In the genomic region with DNA sequence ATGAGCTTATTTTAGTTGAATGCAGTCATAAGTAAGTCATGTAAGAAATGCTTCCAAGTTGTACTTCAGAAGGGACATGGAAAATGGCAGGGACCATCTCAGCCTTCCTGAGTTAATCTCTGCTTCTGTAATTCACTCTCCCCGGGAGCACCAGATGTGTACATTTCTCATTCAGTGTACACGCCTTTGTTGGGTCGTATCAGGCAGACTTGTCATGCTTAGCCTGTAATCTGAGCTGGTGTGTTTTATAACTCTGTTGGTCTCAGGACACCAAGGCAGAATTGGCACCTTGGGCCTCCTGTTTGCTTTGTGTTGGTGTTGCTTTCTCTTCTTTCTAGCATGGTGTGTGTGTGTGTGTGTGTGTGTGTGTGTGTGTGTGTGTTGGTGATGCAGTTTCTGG, we compare ENCODE assay signal across 11 mouse cellular contexts. TPM values are rescaled to one million over a fixed set of nuclear protein-coding genes. Genes with fewer than 3 reads are reported as not detected.
DNase-seq lines count a peak whose midpoint lies in the region; ATAC-seq and TF ChIP-seq lines count a peak whose summit lies in the region.
"Had no signal": no experiment of that assay in that cellular context is flagged by ENCODE, and none has a peak within 500 bp of the region (broad histone marks: within the 10 kb centered on the region; RNA-seq: fewer than 3 reads in every experiment).

No protein-coding gene starts in this region.

- peak overlapping the region; percentile 38; the same call in 1 of the 2 replicates for H3K27ac ChIP-seq in heart, embryonic 16.5 days (ENCODE audit: low read length)
- peak overlapping the region; percentile 49; the same call in 1 of the 2 replicates for H3K27ac ChIP-seq in lung, postnatal 0 days (ENCODE audit: low read length)
- H3K27ac ChIP-seq in stomach, postnatal 0 days (replicated peaks), result no peak overlapping the region
- H3K27ac ChIP-seq in hindbrain, postnatal 0 days, result no peak overlapping the region
- H3K27ac ChIP-seq: hindbrain, embryonic 15.5 days had no signal

- WGBS in heart, embryonic 16.5 days, result 27% methylated on average over 3 of the region's 3 CpGs
- WGBS in lung, postnatal 0 days, result 21% methylated on average over 3 of the region's 3 CpGs
- WGBS in stomach, postnatal 0 days, result 16% methylated on average over 3 of the region's 3 CpGs
- whole genome bisulfite sequencing in hindbrain, postnatal 0 days, result 45% methylated on average over 3 of the region's 3 CpGs

- TF ChIP-seq EP300 in lung, postnatal 0 days (IDR thresholded peaks at IDR 0.05), result no peak
- TF ChIP-seq EP300 in stomach, postnatal 0 days (optimal IDR thresholded peaks at IDR 0.05), result no peak

- no peaks in the 10 kb centered on the region for H3K27me3 ChIP-seq in heart, embryonic 16.5 days (ENCODE audit: control insufficient read depth, insufficient read depth, low read length)
- no peaks in the 10 kb centered on the region for H3K27me3 ChIP-seq in lung, postnatal 0 days (replicated peaks; ENCODE audit: insufficient read depth, low read length)
- no peaks in the 10 kb centered on the region for H3K27me3 ChIP-seq in stomach, postnatal 0 days (ENCODE audit: control insufficient read depth, insufficient read depth, low read length)
- H3K27me3 ChIP-seq in hindbrain, postnatal 0 days (ENCODE audit: insufficient read depth, low read length), result no peaks in the 10 kb centered on the region
- H3K27me3 ChIP-seq: hindbrain, embryonic 15.5 days had no signal

- peak overlapping the region; percentile 4; the same call in 1 of the 2 replicates for H3K4me2 ChIP-seq in heart, embryonic 16.5 days (ENCODE audit: low read depth, low read length)
- no peak overlapping the region for H3K4me2 ChIP-seq in lung, postnatal 0 days (replicated peaks; ENCODE audit: low read depth, low read length)
- H3K4me2 ChIP-seq in stomach, postnatal 0 days (replicated peaks; ENCODE audit: low read depth), result no peak overlapping the region; the same call in 1 of the 2 replicates
- no peak overlapping the region for H3K4me2 ChIP-seq in hindbrain, postnatal 0 days (ENCODE audit: low read depth, low read length)

- H3K9ac ChIP-seq in heart, embryonic 16.5 days (ENCODE audit: low read length), result no peak overlapping the region
- H3K9ac ChIP-seq in lung, postnatal 0 days (replicated peaks; ENCODE audit: low read depth), result no peak overlapping the region
- H3K9ac ChIP-seq in stomach, postnatal 0 days (ENCODE audit: low read length), result no peak overlapping the region
- H3K9ac ChIP-seq in hindbrain, postnatal 0 days (replicated peaks; ENCODE audit: low read length), result no peak overlapping the region
- H3K9ac ChIP-seq: hindbrain, embryonic 15.5 days had no signal

- no peak overlapping the region for H3K4me3 ChIP-seq in heart, embryonic 16.5 days (ENCODE audit: low read length)
- no peak overlapping the region for H3K4me3 ChIP-seq in lung, postnatal 0 days (ENCODE audit: low read depth, low read length)
- H3K4me3 ChIP-seq in stomach, postnatal 0 days (ENCODE audit: low read depth, low read length), result no peak overlapping the region
- no peak overlapping the region for H3K4me3 ChIP-seq in hindbrain, postnatal 0 days (ENCODE audit: low read length)
- H3K4me3 ChIP-seq: erythroblast, embryonic 14.5 days; hindbrain, embryonic 15.5 days had no signal

- H3K4me1 ChIP-seq in heart, embryonic 16.5 days (ENCODE audit: control insufficient read depth, insufficient read depth, low read length), result peaks cover 7% of the 10 kb centered on the region
- peaks cover 3% of the 10 kb centered on the region; the same call in 1 of the 2 replicates for H3K4me1 ChIP-seq in lung, postnatal 0 days (ENCODE audit: insufficient read depth, low read depth, low read length)
- 0 out of 2 replicates have a peak, but pooled peaks cover 3% of the 10 kb centered on the region for H3K4me1 ChIP-seq in stomach, postnatal 0 days (replicated peaks; ENCODE audit: control insufficient read depth, insufficient read depth)
- peaks cover 6% of the 10 kb centered on the region; the same call in 1 of the 2 replicates for H3K4me1 ChIP-seq in hindbrain, postnatal 0 days (ENCODE audit: insufficient read depth, low read length)

- no peaks in the 10 kb centered on the region for H3K36me3 ChIP-seq in heart, embryonic 16.5 days (ENCODE audit: control insufficient read depth, insufficient read depth)
- no peaks in the 10 kb centered on the region for H3K36me3 ChIP-seq in lung, postnatal 0 days (ENCODE audit: insufficient read depth, low read length)
- no peaks in the 10 kb centered on the region for H3K36me3 ChIP-seq in stomach, postnatal 0 days (ENCODE audit: control insufficient read depth, insufficient read depth, low read length)
- no peaks in the 10 kb centered on the region for H3K36me3 ChIP-seq in hindbrain, postnatal 0 days (ENCODE audit: insufficient read depth, low read length)
- H3K36me3 ChIP-seq: hindbrain, embryonic 15.5 days had no signal

- no peak for ATAC-seq in heart, embryonic 16.5 days (replicated peaks; ENCODE audit: extremely low read depth, insufficient read depth, low FRiP score)
- ATAC-seq in lung, postnatal 0 days, result no peak
- ATAC-seq in stomach, postnatal 0 days (ENCODE audit: low FRiP score, low TSS enrichment), result no peak
- ATAC-seq in hindbrain, postnatal 0 days, result no peak

- no peaks in the 10 kb centered on the region for H3K9me3 ChIP-seq in heart, embryonic 16.5 days (replicated peaks; ENCODE audit: control insufficient read depth, low read length)
- H3K9me3 ChIP-seq in lung, postnatal 0 days (ENCODE audit: low read length), result no peaks in the 10 kb centered on the region
- H3K9me3 ChIP-seq in stomach, postnatal 0 days (ENCODE audit: control insufficient read depth, low read length), result no peaks in the 10 kb centered on the region
- no peaks in the 10 kb centered on the region for H3K9me3 ChIP-seq in hindbrain, postnatal 0 days (ENCODE audit: low read length)
- H3K9me3 ChIP-seq: hindbrain, embryonic 15.5 days had no signal

- TF ChIP-seq CTCF in lung, postnatal 0 days (IDR thresholded peaks at IDR 0.05), result no peak
- TF ChIP-seq CTCF in stomach, postnatal 0 days (IDR thresholded peaks at IDR 0.05; ENCODE audit: low read depth), result no peak
- TF ChIP-seq CTCF in hindbrain, postnatal 0 days (IDR thresholded peaks at IDR 0.05; ENCODE audit: low read depth), result no peak

- DNase-seq in heart, postnatal 4 days, result no peak
- DNase-seq in lung, postnatal 0 days (ENCODE audit: low spot score), result no peak
- no peak for DNase-seq in lung, adult 18-20 months
- DNase-seq in forelimb bud, embryonic 11.5 days (ENCODE audit: low read depth, low spot score), result peak; percentile 27
- peak; percentile 33 for DNase-seq in stomach, postnatal 0 days (ENCODE audit: low spot score)
- no peak for DNase-seq in hindbrain, postnatal 0 days (ENCODE audit: low spot score)
- DNase-seq: cerebellum, adult 9-10 months; lung, postnatal 36 days had no signal

RNA-seq across cellular contexts. Expression of gene Map2k6, which starts 3.7 kb away (rescaled TPM):
- 15.1 and 15.4 TPM in 2 replicates for polyA plus RNA-seq in heart, embryonic 16.5 days (2015; fragmentation: Nextera tagmentation; extraction: Ambion mirVana)
- 10 to 100 TPM; 11.8 to 15.0 TPM for total RNA-seq in heart, postnatal 4 days (2021)
- polyA plus RNA-seq in lung, postnatal 0 days (2015; fragmentation: Nextera tagmentation; extraction: Ambion mirVana), result 4.7 and 5.1 TPM in 2 replicates
- polyA plus RNA-seq in stomach, postnatal 0 days (2015; fragmentation: Nextera tagmentation; extraction: Ambion mirVana), result 6.0 and 7.8 TPM in 2 replicates
- total RNA-seq in hindbrain, postnatal 0 days (2014; rRNA removed), result 19.1 and 21.2 TPM in 2 replicates
- 16.3 and 16.4 TPM in 2 replicates for polyA plus RNA-seq in hindbrain, postnatal 0 days (2015; fragmentation: Nextera tagmentation; extraction: Ambion mirVana)
- polyA plus RNA-seq: erythroblast, embryonic 14.5 days had no signal

Comparison
In these comparisons a context has a peak if more than half of its experiments do, and no peak if none do; other contexts are left out.
1. H3K27ac ChIP-seq: peak in heart, embryonic 16.5 days (single experiment) and lung, postnatal 0 days (single experiment); none in stomach, postnatal 0 days (single experiment) and hindbrain, postnatal 0 days (single experiment).
2. DNase-seq: peak in forelimb bud, embryonic 11.5 days (single experiment) and stomach, postnatal 0 days (single experiment); none in heart, postnatal 4 days (single experiment), lung, postnatal 0 days (single experiment), lung, adult 18-20 months (0 of 2) and hindbrain, postnatal 0 days (single experiment).